20 mouse cellular contexts compared by ENCODE assay signal in the genomic region with DNA sequence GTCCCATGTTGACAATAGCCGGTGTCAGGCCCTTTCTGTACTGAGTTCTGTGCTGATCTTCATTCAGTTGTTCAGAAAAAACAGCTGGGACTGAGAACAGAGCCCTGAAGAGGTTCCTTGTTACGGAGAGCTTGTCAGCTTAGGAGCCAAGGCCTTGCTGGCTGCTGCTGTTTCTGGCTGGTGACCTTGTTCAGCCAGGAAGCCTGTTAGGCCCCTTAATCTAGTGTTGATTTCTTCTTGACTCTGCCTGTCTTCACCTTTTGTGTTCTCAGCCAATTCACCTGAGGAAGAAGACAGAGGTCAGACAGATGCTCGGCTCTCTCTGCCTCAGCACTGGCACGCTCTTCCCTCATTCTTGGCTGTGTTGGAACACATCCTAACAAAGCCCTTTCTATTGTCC.
DNase-seq lines count a peak whose midpoint lies in the region; ATAC-seq and TF ChIP-seq lines count a peak whose summit lies in the region.
"Had no signal": no experiment of that assay in that cellular context is flagged by ENCODE, and none has a peak within 500 bp of the region (broad histone marks: within the 10 kb centered on the region; RNA-seq: fewer than 3 reads in every experiment).

No protein-coding gene starts in this region.

- no peak for TF ChIP-seq POLR2A in CH12.LX (IDR thresholded peaks at IDR 0.05; ENCODE audit: low read depth, low read length)

- no peak for TF ChIP-seq EP300 in CH12.LX (IDR thresholded peaks at IDR 0.05; ENCODE audit: low read length)

- TF ChIP-seq RAD21 in CH12.LX (IDR thresholded peaks at IDR 0.05; ENCODE audit: low read depth, low read length): no peak

- no peak for ATAC-seq in heart, embryonic 13.5 days (ENCODE audit: extremely low read depth, insufficient number of reproducible peaks, low FRiP score, low TSS enrichment)
- ATAC-seq in heart, embryonic 12.5 days (ENCODE audit: insufficient number of reproducible peaks, low FRiP score): no peak
- ATAC-seq: CD4-positive, CD25-positive, alpha-beta regulatory T cell, adult 4 months had no signal

- dilution Hi-C loops in CH12.LX (cut with MboI; ENCODE audit: extremely low pct_ligation_motif_present, extremely low pct_unique_long_range_greater_than_20kb, low sequenced_read_pairs): no loop called here

- H3K9ac ChIP-seq in heart, embryonic 13.5 days: 0 out of 2 replicates have a peak overlapping the region, but pooled peaks have one; percentile 2
- H3K9ac ChIP-seq in heart, embryonic 12.5 days: no peak overlapping the region
- H3K9ac ChIP-seq in CH12.LX (ENCODE audit: insufficient read depth, low read depth): no peak overlapping the region
- H3K9ac ChIP-seq: forebrain, embryonic 12.5 days had no signal

- H3K4me1 ChIP-seq in heart, embryonic 13.5 days: peaks cover 26% of the 10 kb centered on the region
- peaks cover 30% of the 10 kb centered on the region for H3K4me1 ChIP-seq in heart, embryonic 12.5 days (replicated peaks)
- H3K4me1 ChIP-seq in CH12.LX (ENCODE audit: control insufficient read depth in 1 of 2, insufficient read depth in 2 of 2): peaks cover 19 to 60% of the 10 kb centered on the region in 2 experiments

- in situ Hi-C loops in CH12.LX (cut with MboI; ENCODE audit: low pct_ligation_motif_present, low pct_unique_long_range_greater_than_20kb, low sequenced_read_pairs): no loop called here

- H3K79me2 ChIP-seq in CH12.LX (replicated peaks; ENCODE audit: control insufficient read depth, extremely low read depth, insufficient read depth, poor library complexity, severe bottlenecking): no peaks in the 10 kb centered on the region

- 0 out of 2 replicates have a peak overlapping the region, but pooled peaks have one; percentile 4 for H3K4me2 ChIP-seq in heart, embryonic 13.5 days
- no peak overlapping the region for H3K4me2 ChIP-seq in heart, embryonic 12.5 days
- peak overlapping the region; percentile 14; the same call in 1 of the 2 replicates for H3K4me2 ChIP-seq in CH12.LX (ENCODE audit: insufficient read depth, low read depth, poor library complexity, severe bottlenecking)
- H3K4me2 ChIP-seq: forebrain, embryonic 12.5 days had no signal

- 0 out of 2 replicates have a peak overlapping the region, but pooled peaks have one; percentile 24 for H3K27ac ChIP-seq in heart, embryonic 13.5 days (replicated peaks)
- no peak overlapping the region for H3K27ac ChIP-seq in heart, embryonic 12.5 days (ENCODE audit: poor library complexity, severe bottlenecking)
- H3K27ac ChIP-seq in CH12.LX (ENCODE audit: insufficient read depth, low read depth): no peak overlapping the region
- H3K27ac ChIP-seq: forebrain, embryonic 12.5 days had no signal

- H3K9me3 ChIP-seq in heart, embryonic 13.5 days: no peaks in the 10 kb centered on the region
- no peaks in the 10 kb centered on the region for H3K9me3 ChIP-seq in heart, embryonic 12.5 days (replicated peaks)
- no peaks in the 10 kb centered on the region for H3K9me3 ChIP-seq in CH12.LX (replicated peaks; ENCODE audit: low read length)
- H3K9me3 ChIP-seq: forebrain, embryonic 12.5 days; G1E had no signal

- no peak overlapping the region for H3K4me3 ChIP-seq in heart, embryonic 13.5 days
- no peak overlapping the region for H3K4me3 ChIP-seq in heart, embryonic 12.5 days
- H3K4me3 ChIP-seq in CH12.LX (replicated peaks in 1 of 3; ENCODE audit: low read depth in 2 of 3, low read length in 2 of 3, poor library complexity in 1 of 3): no peak overlapping the region
- H3K4me3 ChIP-seq: forebrain, embryonic 12.5 days had no signal

- DNase-seq in adrenal gland, postnatal 10 days: peak; percentile 10
- DNase-seq in adrenal gland, postnatal 25 days: no peak
- no peak for DNase-seq in CH12.LX (ENCODE audit: extremely low read depth)
- DNase-seq in gonadal fat pad, adult 2 months (ENCODE audit: low read depth): peak; percentile 79
- DNase-seq in thymus, postnatal 0 days (ENCODE audit: low spot score): no peak
- no peak for DNase-seq in frontal cortex, adult 2 months (ENCODE audit: extremely low spot score in 1 of 2, low spot score in 1 of 2)
- DNase-seq: cerebellum, adult 11 months; cerebellum, postnatal 25 days; embryo, embryonic 11 days; heart, postnatal 4 days; kidney, postnatal 36 days; liver; lung, postnatal 36 days; right cerebral cortex, postnatal 14 days; thymus, postnatal 4 days had no signal

- no peaks in the 10 kb centered on the region for H3K36me3 ChIP-seq in heart, embryonic 13.5 days
- H3K36me3 ChIP-seq in heart, embryonic 12.5 days: no peaks in the 10 kb centered on the region
- H3K36me3 ChIP-seq in CH12.LX (replicated peaks in 1 of 2; ENCODE audit: control insufficient read depth in 1 of 2, insufficient read depth in 1 of 2, low read length in 1 of 2): no peaks in the 10 kb centered on the region
- H3K36me3 ChIP-seq: forebrain, embryonic 12.5 days; G1E had no signal

- no peak for TF ChIP-seq CTCF in CH12.LX (conservative IDR thresholded peaks at IDR 0.05 in 1 of 2, IDR thresholded peaks at IDR 0.05 in 1 of 2; ENCODE audit: low read depth in 2 of 2, low read length in 2 of 2)

- 31% methylated on average over 4 of the region's 4 CpGs for WGBS in heart, embryonic 13.5 days
- 47% methylated on average over 4 of the region's 4 CpGs for WGBS in heart, embryonic 12.5 days

- peaks cover 34% of the 10 kb centered on the region for H3K27me3 ChIP-seq in heart, embryonic 13.5 days (replicated peaks)
- H3K27me3 ChIP-seq in heart, embryonic 12.5 days (replicated peaks): peaks cover 25% of the 10 kb centered on the region
- H3K27me3 ChIP-seq in CH12.LX (replicated peaks): peaks cover 12% of the 10 kb centered on the region

TF ChIP-seq in CH12.LX, 34 proteins besides CTCF, POLR2A, EP300 and RAD21:
- no peak for TF ChIP-seq BHLHE40 (IDR thresholded peaks at IDR 0.05; ENCODE audit: low read depth, low read length)
- no peak for TF ChIP-seq TBP (conservative IDR thresholded peaks at IDR 0.05; ENCODE audit: low read depth, low read length)
- TF ChIP-seq ZKSCAN1 (IDR thresholded peaks at IDR 0.05; ENCODE audit: borderline replicate concordance, low read depth, low read length): no peak
- TF ChIP-seq CHD2 (IDR thresholded peaks at IDR 0.05; ENCODE audit: low read length): no peak
- no peak for TF ChIP-seq MAFK (IDR thresholded peaks at IDR 0.05; ENCODE audit: insufficient replicate concordance, low read length)
- TF ChIP-seq MYC (IDR thresholded peaks at IDR 0.05; ENCODE audit: low read depth, low read length): no peak
- TF ChIP-seq RCOR1 (conservative IDR thresholded peaks at IDR 0.05; ENCODE audit: low read depth, low read length): no peak
- TF ChIP-seq NELFE (IDR thresholded peaks at IDR 0.05; ENCODE audit: low read depth, low read length): no peak
- no peak for TF ChIP-seq POLR2AphosphoS2 (IDR thresholded peaks at IDR 0.05; ENCODE audit: low read depth, low read length)
- TF ChIP-seq SMC3 (IDR thresholded peaks at IDR 0.05; ENCODE audit: low read depth, low read length): no peak
- TF ChIP-seq NRF1 (IDR thresholded peaks at IDR 0.05; ENCODE audit: low read depth, low read length): no peak
- no peak for TF ChIP-seq ZNF384 (IDR thresholded peaks at IDR 0.05; ENCODE audit: low read depth, low read length)
- no peak for TF ChIP-seq MAX (IDR thresholded peaks at IDR 0.05; ENCODE audit: low read length)
- TF ChIP-seq GABPA (IDR thresholded peaks at IDR 0.05; ENCODE audit: insufficient replicate concordance, low read depth, low read length): no peak
- no peak for TF ChIP-seq ELF1 (IDR thresholded peaks at IDR 0.05; ENCODE audit: low read depth, low read length)
- no peak for TF ChIP-seq TCF12 (IDR thresholded peaks at IDR 0.05; ENCODE audit: low read depth, low read length)
- TF ChIP-seq E2F4 (IDR thresholded peaks at IDR 0.05; ENCODE audit: insufficient replicate concordance, low read depth, low read length): no peak
- TF ChIP-seq JUND (conservative IDR thresholded peaks at IDR 0.05; ENCODE audit: low read depth, low read length): no peak
- TF ChIP-seq KAT2A (IDR thresholded peaks at IDR 0.05; ENCODE audit: insufficient replicate concordance, low read length): no peak

Comparison
In these comparisons a context has a peak if more than half of its experiments do, and no peak if none do; other contexts are left out.
1. DNase-seq: peak in adrenal gland, postnatal 10 days (single experiment) and gonadal fat pad, adult 2 months (single experiment); none in adrenal gland, postnatal 25 days (single experiment), CH12.LX (single experiment), thymus, postnatal 0 days (single experiment) and frontal cortex, adult 2 months (0 of 2).